Mouse (Mus musculus): ENCODE data around the gene Hspg2. TPM values are rescaled to one million over a fixed set of nuclear protein-coding genes. Genes with fewer than 3 reads are reported as not detected.
"Not testable (repeated sequence)": the region's sequence is repeated elsewhere in the genome, so short reads cannot be mapped to it uniquely, and the experiment has no call there.

The Hspg2 gene
- total RNA-seq (2022) = 10 to 100 TPM; 42.0 to 54.1 (median 50.0) TPM

DNA sequence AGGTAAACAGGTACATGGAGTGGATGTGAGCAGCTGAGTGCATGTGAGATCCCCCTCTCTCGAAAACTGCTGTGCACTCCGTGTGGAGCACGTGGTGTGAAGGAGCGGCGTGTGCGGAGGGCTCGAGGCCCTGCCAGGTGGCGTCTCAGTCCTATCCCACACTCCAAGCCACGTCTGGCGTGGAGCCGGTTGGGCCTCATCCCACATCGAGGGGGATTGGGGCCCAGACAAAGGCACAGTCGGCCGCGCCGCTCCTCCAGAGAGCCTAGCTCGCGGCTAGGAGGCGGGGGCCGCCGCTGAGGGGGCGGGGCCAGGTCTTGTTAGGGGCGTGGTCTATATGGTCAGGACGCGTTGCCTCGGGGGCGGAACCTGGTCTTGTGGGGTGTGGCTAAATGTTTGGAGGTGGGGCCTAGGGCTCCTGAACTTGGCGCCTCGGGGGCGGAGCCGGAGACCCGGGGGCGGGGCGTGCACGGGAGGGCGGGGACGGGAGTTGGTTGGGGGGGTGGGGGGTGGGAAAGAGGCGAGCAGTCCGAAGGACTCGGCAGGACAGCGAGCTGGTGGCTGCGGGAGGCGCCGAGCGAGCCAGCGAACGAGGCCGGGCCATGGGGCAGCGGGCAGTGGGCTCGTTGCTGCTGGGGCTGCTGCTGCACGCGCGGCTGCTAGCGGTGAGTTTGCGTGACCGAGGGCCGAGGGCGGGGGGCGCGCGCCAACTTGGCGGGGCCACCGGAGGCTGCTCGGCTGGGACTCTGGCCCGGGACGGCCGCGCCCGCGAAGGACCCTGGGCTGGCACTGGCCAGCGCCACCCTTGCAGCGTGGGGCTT is at the start of gene Hspg2:
Hspg2 (plus strand) TSS at position 510 of the 821 bp plus-strand sequence.
- peak; percentile 97 for DNase-seq (ENCODE audit: low spot score in 2 of 2)

DNA sequence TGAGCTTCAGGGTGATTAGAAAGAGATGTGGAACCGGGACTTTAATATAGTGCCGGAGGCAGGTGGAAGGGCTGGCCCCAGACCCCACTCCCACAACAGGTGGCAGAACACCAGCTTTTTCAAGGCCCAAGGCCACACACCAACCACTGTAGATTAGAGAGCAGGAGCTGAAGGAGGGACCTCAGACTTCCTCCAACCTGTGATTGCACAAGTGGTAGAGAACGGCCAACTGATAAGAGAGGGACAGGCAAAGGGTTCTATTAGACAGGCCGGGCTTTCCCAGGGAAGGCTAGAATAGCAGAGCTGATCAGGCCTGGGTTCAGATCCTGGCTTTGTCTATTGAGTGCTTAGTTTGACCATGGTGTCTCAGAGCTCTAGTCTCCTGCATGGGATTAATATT is 38.1 kb upstream of the Hspg2 start, which contains the start of gene Cela3b:
Cela3b (minus strand) TSS at position 39 of the 400 bp plus-strand sequence.
- no peak for DNase-seq (ENCODE audit: low spot score in 2 of 2)

DNA sequence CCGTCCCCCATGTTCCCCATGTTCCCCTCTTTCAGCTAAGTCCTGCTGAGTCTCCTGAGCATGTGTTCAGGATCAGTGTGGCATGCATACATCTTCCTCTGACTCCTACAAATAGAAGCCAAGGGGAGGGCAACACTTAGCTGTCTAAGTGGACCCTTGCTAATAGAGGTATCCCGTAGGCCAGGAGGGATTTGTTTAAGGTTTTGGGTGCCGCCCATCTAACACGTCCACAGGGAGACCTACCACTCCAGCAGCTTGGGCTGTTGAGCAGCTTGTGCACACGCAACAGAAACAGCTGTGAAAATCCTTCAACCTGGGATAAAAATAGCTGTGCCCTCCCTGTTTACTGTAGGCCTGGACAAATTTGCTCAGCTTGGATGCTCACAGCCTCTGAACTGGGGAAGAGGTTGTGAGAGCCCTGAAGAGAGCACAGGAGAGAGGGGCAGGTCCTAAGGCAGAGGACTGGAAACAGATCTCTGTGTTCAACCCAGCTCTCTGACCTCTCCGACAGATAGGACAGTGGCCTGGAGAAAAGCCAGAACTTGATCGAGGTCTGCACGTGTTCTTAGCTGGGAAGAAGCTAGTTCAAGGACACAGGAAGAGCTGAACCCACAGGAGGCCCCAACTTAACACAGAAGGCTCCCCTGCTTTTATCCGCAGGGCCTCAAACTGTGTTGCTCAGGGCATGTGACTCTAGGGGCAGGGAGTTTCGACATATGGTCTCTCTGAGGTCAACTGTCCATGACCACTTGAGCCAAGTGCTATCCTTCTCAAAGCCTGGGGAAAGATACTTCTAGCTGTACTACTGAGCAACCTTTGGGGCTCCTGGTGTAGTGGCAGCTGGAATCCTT is 35.6 kb upstream of the Hspg2 start:
- not testable (repeated sequence) for DNase-seq (ENCODE audit: low spot score in 2 of 2)

DNA sequence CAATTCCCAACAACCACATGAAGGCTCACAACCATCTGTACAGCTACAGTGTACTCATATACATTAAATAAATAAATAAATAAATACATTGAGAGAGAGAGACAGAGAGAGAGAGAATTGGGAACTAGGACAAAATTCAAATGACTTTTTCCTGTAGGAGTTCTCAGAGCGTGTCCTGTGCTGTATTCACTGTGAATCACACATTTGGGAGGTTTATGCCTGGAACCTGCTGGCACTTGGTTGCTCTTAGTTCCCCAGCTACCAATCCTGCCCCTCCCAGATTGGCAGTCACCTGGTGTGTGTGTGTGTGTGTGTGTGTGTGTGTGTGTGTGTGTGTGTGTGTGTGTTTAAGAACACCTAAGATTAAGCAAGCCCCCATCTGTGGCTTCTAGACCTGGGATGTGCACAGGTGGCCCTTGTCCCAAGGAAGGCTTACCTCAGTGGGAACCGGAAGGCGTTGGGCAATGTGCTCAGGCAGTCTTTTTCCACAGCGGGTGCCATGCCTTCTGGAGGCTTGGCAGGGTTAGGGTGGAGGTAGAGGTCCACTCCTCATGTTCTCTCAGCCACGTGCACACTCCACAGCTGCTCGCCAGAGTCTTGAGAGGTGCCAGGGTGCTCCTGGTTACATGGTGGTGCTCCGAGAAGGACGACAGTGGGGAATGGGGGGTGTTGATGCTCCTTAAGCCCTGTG is 31.4 kb upstream of the Hspg2 start:
- DNase-seq (ENCODE audit: low spot score in 2 of 2) = no peak

DNA sequence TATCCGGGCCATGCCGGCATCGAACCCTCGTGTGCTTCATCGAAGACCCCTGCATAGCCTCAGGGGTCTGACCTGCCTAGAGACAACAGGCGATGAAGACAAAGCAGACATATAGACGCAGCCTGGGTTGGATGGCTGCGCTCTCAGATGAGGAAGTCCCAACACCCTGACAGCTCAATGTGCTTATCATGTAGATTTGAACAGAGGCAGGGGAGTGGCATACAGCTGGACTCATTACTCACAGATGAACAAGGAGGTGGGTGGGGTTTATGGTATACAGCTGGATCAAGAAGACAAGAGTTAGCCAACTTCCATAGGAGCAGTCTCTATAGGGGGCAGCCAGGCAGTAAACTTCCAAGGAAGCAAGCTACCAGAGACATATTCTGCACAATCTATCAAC is 29.7 kb upstream of the Hspg2 start:
- no peak for DNase-seq (ENCODE audit: low spot score in 2 of 2)

DNA sequence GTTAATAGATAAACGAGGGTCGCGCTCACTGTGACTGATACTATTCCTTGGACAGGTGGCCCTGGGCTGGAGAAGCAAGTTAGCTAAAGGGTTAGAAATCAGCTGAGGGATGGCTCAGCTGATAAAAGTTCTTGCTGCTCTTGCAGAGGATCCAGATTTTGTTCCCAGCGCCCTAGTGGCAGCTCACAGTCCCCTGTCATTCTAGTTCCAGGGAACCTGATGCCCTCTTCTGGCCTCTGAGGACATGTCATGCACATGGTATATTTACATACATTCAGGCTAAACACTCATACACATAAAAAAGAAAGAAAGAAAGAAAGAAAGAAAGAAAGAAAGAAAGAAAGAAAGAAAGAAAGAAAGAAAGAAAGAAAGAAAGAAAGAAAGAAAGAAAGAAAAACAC is 27.2 kb upstream of the Hspg2 start:
- DNase-seq (ENCODE audit: low spot score in 2 of 2) = no peak

DNA sequence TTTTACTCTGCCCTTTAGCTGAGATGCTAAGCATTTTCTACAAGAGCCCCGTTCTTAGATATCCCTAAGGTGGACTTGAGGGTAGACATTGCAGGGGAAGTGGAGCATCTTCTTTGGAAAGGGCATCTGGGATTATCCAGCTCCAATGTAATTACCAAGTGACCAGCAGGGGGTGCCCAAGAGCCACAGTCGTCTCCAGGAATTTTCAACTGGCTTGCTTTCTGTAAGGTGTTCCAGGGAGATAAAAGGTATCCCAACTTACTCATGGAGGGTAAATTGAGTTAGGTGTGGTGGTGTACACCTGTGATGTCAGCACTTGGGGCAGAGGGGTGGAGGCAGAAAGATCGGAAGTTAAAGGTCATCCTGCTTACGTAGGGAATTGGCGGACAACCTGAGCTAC is 24.9 kb upstream of the Hspg2 start:
- DNase-seq (ENCODE audit: low spot score in 2 of 2) = peak; percentile 55 to 57

DNA sequence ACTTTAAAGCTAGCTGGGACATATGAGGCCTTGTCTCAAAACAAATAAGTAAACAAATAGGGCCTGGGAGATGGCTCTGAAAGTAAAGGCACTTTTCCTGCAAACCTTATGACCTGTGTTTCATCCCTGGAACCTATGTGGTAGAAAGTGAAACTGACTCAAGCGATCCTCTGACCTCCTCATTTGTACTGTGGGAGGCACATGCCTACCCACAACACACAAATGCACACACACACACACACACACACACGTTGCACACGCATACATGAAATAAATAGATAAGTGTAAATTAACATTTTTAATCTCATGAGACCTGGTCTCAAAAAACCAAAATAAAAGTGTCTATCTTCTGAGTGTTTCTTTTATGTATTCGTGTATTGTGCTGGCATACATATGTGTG is 22.7 kb upstream of the Hspg2 start:
- no peak for DNase-seq (ENCODE audit: low spot score in 2 of 2)

DNA sequence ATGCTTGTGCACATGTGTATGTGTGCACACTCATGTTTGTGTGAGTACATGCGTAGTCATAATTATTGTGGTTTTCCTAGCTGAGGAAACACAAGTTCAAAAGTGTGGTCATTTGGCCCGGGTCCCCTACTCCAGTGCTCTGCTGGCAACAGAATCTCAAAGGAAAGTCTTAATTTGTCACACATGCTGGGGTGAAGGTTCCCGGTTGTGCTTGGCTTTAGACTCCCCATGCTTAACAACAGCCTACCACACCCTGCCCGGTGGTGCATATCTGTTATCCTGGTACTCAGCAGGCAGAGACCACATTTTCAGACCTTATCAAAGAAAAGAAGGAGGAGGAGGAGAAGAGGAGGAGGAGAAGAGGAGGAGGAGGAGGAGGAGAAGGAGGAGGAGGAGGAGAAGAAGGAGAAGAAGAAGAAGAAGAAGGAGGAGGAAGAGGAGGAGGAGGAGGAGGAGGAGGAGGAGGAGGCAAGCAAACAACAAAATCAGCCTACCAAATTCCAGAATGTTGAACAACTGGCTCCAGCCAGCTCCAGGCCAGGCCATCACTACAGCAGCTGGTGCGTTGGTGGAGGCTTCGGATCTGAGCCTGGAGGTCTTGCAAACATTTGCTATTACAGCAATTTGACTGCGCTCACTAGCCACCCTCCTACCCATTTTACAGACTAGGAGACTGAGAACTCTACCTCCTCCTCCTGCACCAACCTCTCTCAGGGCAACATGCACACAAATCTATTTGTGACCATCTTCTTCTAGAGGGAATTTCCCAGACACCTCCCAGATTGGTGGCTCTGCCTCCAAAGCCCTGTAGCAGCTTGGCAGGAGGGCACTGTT is 21.0 kb upstream of the Hspg2 start:
- no peak for DNase-seq (ENCODE audit: low spot score in 2 of 2)

DNA sequence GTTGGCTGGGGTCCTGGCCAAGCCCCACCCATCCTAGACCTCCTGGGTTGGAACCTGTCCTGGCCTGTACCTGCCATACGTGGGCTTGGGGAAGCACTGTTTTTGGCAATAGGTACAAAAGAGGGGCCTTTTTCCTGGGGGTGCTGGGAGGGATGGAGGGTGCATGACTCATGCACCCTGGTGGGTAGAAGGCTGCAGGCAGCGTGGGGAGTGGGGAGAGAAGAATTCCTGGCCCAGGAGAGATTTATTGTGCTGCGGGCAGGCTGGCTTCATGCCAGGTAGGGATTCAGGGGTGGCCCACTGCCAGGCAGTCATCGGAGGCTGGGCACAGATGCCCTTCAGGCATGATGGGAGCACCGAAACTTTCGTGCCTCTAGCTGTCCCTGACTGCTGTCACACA is 20.4 kb upstream of the Hspg2 start:
- DNase-seq (ENCODE audit: low spot score in 2 of 2) = no peak

DNA sequence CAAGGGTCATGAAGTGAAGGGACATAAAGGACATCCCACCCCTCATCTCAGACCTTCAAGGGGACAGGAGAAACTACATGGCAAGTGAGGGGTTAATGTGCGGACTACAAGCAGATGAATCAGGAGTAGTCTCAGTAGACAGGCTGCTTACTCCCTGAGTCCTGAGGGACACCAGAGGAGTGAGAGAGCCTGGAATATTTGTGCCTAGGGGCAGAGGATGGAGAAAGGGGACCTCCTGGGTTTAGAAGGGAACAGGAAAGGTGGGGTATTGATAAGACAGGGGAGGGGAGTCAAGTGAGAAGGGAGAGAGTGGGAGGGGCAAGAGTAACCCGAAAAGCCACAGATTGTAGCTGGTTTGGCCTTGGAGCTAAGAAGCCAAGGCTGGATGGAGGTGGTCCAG is 19.9 kb upstream of the Hspg2 start:
- DNase-seq (ENCODE audit: low spot score in 2 of 2) = no peak

DNA sequence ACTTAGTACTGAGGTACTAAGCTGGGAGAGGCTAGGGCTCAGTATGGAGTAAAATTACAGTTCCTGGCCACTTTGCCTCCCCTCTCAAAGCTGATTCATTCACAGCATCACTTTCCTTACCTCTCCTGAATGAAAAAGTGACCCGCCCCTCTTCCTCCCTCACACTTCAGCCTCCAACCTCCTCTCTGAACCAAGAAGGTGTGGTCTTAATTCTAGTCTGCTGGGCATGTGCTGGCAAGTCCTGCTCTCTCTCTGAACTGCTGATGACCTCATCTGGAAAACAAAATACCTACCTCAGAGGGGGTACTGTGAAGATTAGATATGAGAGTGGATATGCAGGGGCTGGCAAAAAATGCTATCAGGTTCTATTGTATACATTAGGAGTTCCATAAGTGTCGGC is 19.4 kb upstream of the Hspg2 start:
- DNase-seq (ENCODE audit: low spot score in 2 of 2) = no peak

DNA sequence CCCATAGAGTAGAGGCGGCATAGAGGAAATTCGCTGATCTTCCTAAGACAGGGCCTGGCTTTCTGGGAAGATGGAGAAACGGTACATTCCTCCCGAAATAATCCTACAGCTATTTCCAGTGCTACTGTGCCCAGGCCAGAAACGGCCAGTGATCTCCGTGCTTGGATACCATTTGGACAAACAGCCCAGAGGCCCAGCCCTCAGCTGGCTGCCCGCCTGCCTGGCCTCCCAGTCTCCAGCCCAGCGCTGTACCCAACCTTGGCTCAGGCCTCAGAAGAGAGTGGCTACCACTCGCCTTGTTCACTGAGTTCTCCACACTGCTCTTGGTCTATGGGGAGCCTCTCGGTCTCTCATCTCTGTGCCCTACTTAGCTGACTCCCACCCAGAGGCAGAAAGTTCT is 18.9 kb upstream of the Hspg2 start:
- peak; percentile 45 to 68 for DNase-seq (ENCODE audit: low spot score in 2 of 2)

DNA sequence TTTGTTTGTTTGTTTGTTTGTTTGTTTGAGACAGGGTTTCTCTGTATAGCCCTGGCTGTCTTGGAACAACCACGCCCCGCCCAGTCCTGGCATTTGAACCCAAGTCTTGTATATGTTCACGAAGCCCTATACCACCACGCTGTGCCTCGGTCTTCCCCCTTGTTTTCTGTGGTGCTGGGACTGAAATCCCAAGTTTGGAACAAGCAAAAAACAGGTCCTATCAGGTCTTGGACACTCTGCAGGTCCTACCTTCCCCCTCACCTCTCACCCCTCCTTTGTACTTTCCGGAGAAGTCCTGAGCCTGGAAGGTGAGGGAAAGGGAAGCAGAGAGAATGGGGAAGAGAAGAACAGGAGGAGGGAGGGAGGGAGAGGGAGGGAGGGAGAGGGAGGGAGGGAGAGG is 16.4 kb upstream of the Hspg2 start:
- no peak for DNase-seq (ENCODE audit: low spot score in 2 of 2)

DNA sequence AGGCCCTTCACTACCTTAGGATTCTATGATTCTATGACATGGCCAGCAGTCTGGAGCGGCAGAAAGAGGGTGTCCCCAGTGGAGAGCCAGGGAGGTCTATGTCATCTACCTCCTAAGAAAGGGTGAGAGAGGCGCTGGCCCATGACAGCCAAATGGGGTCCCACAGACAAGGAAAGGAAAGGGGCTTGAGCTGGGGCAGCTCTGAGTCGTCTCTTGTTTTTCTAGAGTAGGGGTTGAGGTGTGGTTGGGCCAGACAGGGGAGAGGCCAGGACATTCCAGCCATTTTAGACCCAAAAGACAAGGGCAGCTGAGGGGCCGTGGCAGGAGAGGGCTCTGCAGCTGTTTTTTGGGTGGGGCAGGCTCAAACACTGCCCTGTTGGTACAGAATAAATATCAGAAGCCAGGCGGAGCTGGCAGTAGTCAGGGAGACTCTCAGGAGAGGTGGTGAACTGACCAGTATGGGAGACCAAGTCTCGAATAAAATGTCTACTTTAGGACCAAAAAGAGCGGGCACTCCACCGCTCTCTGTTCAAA is 15.3 kb upstream of the Hspg2 start, which contains the start of gene 1700013G24Rik:
1700013G24Rik (plus strand) TSS at position 51 of the 534 bp plus-strand sequence.
- no peak for DNase-seq (ENCODE audit: low spot score in 2 of 2)

DNA sequence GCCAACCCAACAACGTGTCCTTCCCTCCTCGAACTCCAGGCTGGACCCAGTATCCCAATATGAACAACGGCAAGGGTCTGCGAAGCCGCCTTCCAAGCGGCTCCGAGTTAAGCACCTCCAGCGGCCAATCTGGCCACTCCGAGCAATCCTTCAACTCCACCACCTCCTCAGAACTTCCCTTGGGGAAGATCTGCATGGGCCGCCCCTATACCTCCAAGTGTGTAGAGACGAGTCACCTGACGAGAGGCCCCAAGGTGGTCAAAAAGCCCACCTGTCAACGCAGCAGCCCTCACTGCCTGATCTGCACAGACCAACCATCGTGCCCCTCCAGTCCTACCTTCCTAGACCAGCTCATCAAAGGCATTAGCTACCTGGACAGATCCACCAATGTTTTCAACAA is 14.0 kb upstream of the Hspg2 start:
- no peak for DNase-seq (ENCODE audit: low spot score in 2 of 2)

DNA sequence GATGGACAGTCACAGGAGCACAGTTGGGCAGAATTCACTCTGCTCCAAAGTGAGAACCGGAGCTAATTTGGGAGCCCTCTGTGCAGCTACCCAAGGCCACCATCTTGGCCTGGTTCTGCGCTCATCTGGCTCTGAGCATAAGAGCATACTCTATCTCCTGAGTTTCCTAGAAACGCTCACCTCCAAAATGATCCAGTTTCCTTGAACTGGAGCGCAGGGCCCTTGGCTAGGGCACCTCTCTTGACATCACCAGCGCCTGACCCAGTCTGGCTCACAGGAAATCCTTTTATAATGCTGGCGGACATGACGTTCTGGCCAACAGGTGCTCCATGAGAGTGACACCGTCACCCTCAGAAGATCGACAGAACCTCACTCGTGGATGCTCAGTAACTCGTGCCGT is 12.0 kb upstream of the Hspg2 start:
- peak; percentile 63 for DNase-seq (ENCODE audit: low spot score in 2 of 2)

DNA sequence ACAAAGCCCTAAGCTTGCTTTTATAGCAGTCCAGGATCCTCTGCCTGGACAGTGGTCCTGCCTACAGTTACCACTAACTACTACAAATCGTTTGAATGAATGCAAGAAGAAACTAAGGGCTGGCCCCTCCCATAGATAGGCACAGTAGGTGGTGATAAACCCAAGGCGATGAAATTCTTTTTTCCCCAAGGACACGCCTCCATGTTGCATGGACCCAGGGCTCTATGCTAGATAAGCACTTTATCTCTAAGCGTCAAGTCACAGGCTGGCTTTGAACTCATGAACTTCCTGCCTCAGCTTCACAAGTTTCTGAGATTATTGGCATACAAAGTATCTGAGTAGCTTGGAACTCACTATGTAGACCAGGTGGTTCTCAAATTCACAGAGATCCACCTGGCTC is 11.3 kb upstream of the Hspg2 start:
- no peak for DNase-seq (ENCODE audit: low spot score in 2 of 2)

DNA sequence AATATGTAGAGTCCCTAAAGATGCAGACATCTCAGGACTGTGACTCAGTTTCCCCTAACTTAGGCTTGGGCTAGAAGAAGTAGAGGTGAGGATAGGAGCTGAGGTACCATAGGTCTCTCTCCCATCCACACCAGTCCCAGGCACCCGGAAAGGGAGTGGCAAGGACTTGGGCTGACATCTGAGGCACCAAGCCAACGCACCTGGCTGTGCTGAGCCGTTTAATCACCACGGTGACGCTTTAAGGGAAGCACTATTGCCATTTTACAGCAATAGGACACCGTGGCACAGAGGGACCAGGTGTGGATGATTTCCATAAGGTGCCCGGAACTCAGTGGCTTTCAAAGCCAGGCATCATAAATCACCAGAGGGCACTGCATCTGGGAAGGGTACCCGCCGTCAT is 10.3 kb upstream of the Hspg2 start:
- no peak for DNase-seq (ENCODE audit: low spot score in 2 of 2)

DNA sequence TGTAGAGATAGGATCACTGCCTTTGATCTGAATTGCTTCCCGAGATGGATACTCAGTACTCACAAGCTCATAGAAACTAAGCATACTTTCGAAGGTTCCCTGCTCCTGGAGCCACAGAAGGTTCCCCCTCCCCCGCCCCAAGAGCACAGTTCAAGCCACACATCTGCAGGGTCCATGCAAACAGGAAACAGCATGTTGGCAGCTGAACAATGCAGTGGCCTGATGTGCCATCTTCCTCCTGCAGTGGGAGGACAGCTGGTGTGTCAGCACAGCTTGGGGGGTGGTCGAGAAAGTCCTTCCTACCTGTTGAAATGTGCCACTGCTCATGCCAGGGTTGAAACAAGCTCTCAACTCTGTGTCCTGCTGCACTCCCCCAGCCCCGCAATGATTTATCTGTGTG is 9.7 kb upstream of the Hspg2 start:
- DNase-seq (ENCODE audit: low spot score in 2 of 2) = no peak

DNA sequence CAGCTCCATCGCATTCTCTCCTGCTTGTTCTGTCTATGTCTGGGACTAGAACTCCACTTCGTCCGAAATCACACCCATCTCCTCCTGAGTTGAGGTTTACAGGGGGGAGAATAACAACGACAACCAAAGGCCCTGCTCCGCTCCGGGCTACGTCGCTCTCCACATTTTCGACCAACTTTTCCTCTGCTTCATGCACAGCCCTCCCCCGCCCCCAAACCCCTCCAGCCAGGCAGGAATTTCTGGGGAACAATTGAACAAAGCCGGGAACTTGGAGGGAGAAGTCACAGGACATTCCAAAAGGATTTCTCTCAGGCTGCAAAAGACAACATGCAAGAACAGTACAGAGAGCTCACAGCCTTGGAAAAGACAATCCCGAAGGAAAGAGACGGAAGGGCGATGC is 7.9 kb upstream of the Hspg2 start:
- no peak for DNase-seq (ENCODE audit: low spot score in 2 of 2)
